Mouse (Mus musculus): ENCODE results near the gene Olfr523. TPM values are rescaled to one million over a fixed set of nuclear protein-coding genes. Genes with fewer than 3 reads are reported as not detected.
"Not testable (repeated sequence)": the region's sequence is repeated elsewhere in the genome, so short reads cannot be mapped to it uniquely, and the experiment has no call there.

The Olfr523 gene
- polyA plus RNA-seq (2015; fragmentation: Nextera tagmentation; extraction: Ambion mirVana) = not detected in 2 replicates

- Histone ChIP-seq H3K4me3 (no peak within 1 kb of the TSS), H3K9ac (no peak within 1 kb of the TSS), H3K27ac (no peak within 1 kb of the TSS), H3K27me3 (no peaks in the 10 kb centered on the region), H3K9me3 (no peaks in the 10 kb centered on the region), H3K4me1 (no peaks in the 10 kb centered on the region), H3K36me3 (no peaks in the 10 kb centered on the region), H3K4me2 (no peak within 1 kb of the TSS)
- ATAC-seq (ENCODE audit: insufficient number of reproducible peaks, low FRiP score, low TSS enrichment, low read depth) = no peak
- WGBS = 19% methylated on average over 1 of the region's 1 CpGs
Observed at GRCm38 (mm10) chr7:140172936-140173335, at the start of gene Olfr523. Gene Olfr523, plus strand, starts transcription at chr7:140173217.

DNA sequence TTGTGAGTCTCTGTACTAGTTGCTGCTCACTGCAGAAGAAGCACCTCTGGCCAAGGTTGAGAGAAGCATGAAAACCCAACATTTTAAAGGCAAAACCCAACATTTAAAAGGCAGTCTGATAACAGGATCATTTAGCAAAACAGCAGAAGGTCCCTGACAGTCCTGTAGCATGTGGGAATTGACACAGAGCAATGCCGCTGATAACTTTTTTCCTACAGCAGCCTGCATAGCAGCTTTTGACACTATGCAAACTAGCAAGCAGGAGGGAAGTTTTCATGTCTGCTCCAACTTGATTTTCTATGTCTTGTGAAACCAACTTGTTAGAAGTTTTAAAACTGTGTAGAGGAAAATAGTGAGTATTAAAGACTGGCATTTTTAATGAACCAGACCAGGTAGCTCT, 48.6 kb upstream of the Olfr523 start:
- H3K27ac ChIP-seq = no peak overlapping the region
- no peak overlapping the region for H3K4me2 ChIP-seq
- H3K4me1 ChIP-seq = peaks cover 15% of the 10 kb centered on the region
- no peaks in the 10 kb centered on the region for H3K9me3 ChIP-seq
- ATAC-seq (ENCODE audit: insufficient number of reproducible peaks, low FRiP score, low TSS enrichment, low read depth) = no peak
- WGBS = 84% methylated on average over 1 of the region's 1 CpGs
- peaks cover 3% of the 10 kb centered on the region; the same call in 1 of the 2 replicates for H3K36me3 ChIP-seq
- H3K9ac ChIP-seq = no peak overlapping the region
- no peak overlapping the region for H3K4me3 ChIP-seq
- no peaks in the 10 kb centered on the region for H3K27me3 ChIP-seq

DNA sequence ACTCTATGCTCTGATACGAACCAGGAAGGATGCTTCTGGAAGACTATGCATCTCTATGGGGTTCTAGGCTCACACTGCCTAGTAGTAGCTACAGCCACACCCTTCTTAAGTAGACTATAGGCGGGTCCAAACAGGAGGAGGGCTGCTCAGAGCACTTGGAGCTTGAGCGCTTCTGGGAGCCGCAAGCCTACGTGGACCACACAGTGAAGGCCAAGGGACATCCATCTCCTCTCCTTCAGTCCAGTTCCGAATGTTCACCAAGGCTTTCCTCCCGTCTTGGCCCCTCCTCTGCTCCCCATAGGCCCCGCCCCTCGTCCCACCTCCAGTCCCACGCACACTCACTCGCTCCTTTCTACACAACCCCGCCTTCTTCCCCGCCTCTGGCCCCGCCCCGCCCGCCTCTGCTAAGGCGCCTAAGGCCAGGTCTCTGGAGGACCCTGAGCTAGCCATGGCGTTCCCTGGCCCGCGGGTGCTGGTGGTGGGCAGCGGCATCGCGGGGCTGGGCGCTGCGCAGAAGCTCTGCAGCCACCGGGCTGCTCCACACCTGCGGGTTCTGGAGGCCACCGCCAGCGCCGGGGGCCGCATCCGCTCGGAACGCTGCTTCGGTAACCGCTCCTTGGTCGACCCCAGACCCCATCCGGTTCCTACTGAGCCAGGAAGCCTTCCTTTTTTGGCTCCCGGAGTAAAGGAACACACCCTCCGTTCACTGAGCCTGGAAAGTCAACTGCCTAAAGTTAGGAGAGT, 47.6 kb upstream of the Olfr523 start:
- Histone ChIP-seq H3K4me1 (peaks cover 15% of the 10 kb centered on the region), H3K27ac (peak overlapping the region; percentile 43; the same call in 1 of the 2 replicates), H3K27me3 (no peaks in the 10 kb centered on the region), H3K4me2 (peak overlapping the region; percentile 55), H3K4me3 (peak overlapping the region; percentile 62), H3K9me3 (no peaks in the 10 kb centered on the region), H3K36me3 (peaks cover 13% of the 10 kb centered on the region), H3K9ac (peak overlapping the region; percentile 58)
- WGBS = 2% methylated on average over 40 of the region's 40 CpGs
- ATAC-seq (ENCODE audit: insufficient number of reproducible peaks, low FRiP score, low TSS enrichment, low read depth) = peak; percentile 92

GRCm38 (mm10) chr7:140126022-140126350, 47.0 kb upstream of the Olfr523 start:
- Histone ChIP-seq H3K27ac (peak overlapping the region; percentile 43; the same call in 1 of the 2 replicates), H3K36me3 (peaks cover 18% of the 10 kb centered on the region), H3K4me3 (peak overlapping the region; percentile 62), H3K9ac (peak overlapping the region; percentile 58), H3K4me1 (peaks cover 15% of the 10 kb centered on the region), H3K4me2 (peak overlapping the region; percentile 55), H3K27me3 (no peaks in the 10 kb centered on the region), H3K9me3 (no peaks in the 10 kb centered on the region)
- 3% methylated on average over 5 of the region's 5 CpGs for WGBS
- ATAC-seq (ENCODE audit: insufficient number of reproducible peaks, low FRiP score, low TSS enrichment, low read depth) = peak; percentile 27; the same call in 1 of the 2 replicates

GRCm38 (mm10) chr7:140126934-140127333, 46.1 kb upstream of the Olfr523 start:
- 77% methylated on average over 3 of the region's 3 CpGs for WGBS
- no peaks in the 10 kb centered on the region for H3K9me3 ChIP-seq

DNA sequence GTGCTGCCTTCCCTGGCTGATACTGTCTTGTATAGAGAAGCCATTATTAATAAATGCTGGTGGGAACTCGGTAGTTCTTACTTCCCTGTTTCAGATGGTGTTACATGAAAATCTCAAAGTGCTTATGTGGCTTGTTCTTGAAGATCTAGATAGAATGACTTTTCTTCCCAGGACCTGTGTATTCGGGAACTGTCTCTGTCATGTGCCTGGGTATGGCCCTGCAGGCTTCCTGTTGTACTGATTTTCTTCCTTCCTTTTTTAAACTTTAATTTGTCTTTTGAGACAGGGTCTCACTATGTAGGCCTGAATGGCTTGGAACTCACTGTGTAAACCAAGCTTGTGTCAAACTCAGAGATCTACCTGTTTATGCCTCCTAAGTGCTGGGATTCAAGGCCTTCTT, 45.1 kb upstream of the Olfr523 start:
- Histone ChIP-seq H3K9me3 (no peaks in the 10 kb centered on the region), H3K9ac (no peak overlapping the region), H3K4me1 (peaks cover 15% of the 10 kb centered on the region), H3K4me3 (no peak overlapping the region), H3K27ac (no peak overlapping the region), H3K4me2 (no peak overlapping the region), H3K36me3 (peaks cover 26% of the 10 kb centered on the region), H3K27me3 (no peaks in the 10 kb centered on the region)
- WGBS = 86% methylated on average over 2 of the region's 2 CpGs
- no peak for ATAC-seq (ENCODE audit: insufficient number of reproducible peaks, low FRiP score, low TSS enrichment, low read depth)

More at GRCm38 (mm10) chr7:140126934-140127333, 46.1 kb upstream of the Olfr523 start:
- Histone ChIP-seq H3K4me3 (no peak overlapping the region), H3K36me3 (peaks cover 24% of the 10 kb centered on the region), H3K27ac (no peak overlapping the region), H3K4me2 (no peak overlapping the region), H3K4me1 (peaks cover 15% of the 10 kb centered on the region), H3K27me3 (no peaks in the 10 kb centered on the region), H3K9ac (no peak overlapping the region)
- no peak for ATAC-seq (ENCODE audit: insufficient number of reproducible peaks, low FRiP score, low TSS enrichment, low read depth)

DNA sequence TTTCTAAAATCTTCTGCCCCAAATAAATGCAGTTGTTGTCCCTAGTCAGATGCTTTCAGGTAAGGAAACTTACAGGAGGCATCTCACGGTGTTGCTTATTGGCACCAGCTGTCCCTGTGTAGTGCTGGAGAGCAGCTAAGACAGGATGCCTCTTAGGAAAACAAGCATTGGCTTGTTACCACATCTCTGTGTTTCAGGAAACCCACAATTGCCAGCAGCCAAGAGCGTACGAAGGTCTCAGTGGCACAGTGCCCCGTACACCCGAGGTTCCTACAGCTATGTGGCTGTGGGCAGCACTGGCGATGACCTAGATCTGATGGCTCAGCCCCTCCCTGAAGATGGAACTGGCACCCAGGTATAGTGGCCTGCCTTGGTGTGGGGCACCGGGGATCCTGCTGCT, 40.8 kb upstream of the Olfr523 start:
- H3K36me3 ChIP-seq = peaks cover 43% of the 10 kb centered on the region
- WGBS = 95% methylated on average over 7 of the region's 7 CpGs
- H3K27me3 ChIP-seq; H3K4me1 ChIP-seq; H3K9ac ChIP-seq; H3K4me2 ChIP-seq; H3K9me3 ChIP-seq; ATAC-seq (ENCODE audit: insufficient number of reproducible peaks, low FRiP score, low TSS enrichment, low read depth); H3K4me3 ChIP-seq; H3K27ac ChIP-seq: not testable (repeated sequence)

GRCm38 (mm10) chr7:140134033-140134432, 39.0 kb upstream of the Olfr523 start:
- not testable (repeated sequence) for H3K4me3 ChIP-seq; H3K27ac ChIP-seq; H3K4me2 ChIP-seq; ATAC-seq (ENCODE audit: insufficient number of reproducible peaks, low FRiP score, low TSS enrichment, low read depth); H3K4me1 ChIP-seq; H3K9ac ChIP-seq; H3K9me3 ChIP-seq; H3K27me3 ChIP-seq
- H3K36me3 ChIP-seq = peaks cover 43% of the 10 kb centered on the region
- WGBS = 88% methylated on average over 7 of the region's 7 CpGs

GRCm38 (mm10) chr7:140135106-140135770, 37.8 kb upstream of the Olfr523 start:
- H3K4me1 ChIP-seq = peaks cover 6% of the 10 kb centered on the region
- H3K4me2 ChIP-seq = no peak overlapping the region
- no peak overlapping the region for H3K9ac ChIP-seq
- no peaks in the 10 kb centered on the region for H3K9me3 ChIP-seq
- WGBS = 86% methylated on average over 5 of the region's 5 CpGs
- no peak for ATAC-seq (ENCODE audit: insufficient number of reproducible peaks, low FRiP score, low TSS enrichment, low read depth)
- no peak overlapping the region for H3K4me3 ChIP-seq
- H3K27ac ChIP-seq = no peak overlapping the region
- H3K36me3 ChIP-seq = peaks cover 32% of the 10 kb centered on the region
- no peaks in the 10 kb centered on the region for H3K27me3 ChIP-seq

- H3K27ac ChIP-seq = peak within 1 kb of the TSS; percentile 83
- peak within 1 kb of the TSS; percentile 93 for H3K4me3 ChIP-seq
- peak; percentile 93 for ATAC-seq (ENCODE audit: insufficient number of reproducible peaks, low FRiP score, low TSS enrichment, low read depth)
- no peaks in the 10 kb centered on the region for H3K9me3 ChIP-seq
- 2% methylated on average over 39 of the region's 39 CpGs for WGBS
- no peaks in the 10 kb centered on the region for H3K27me3 ChIP-seq
- peak within 1 kb of the TSS; percentile 90 for H3K4me2 ChIP-seq
- H3K36me3 ChIP-seq = peaks cover 17% of the 10 kb centered on the region
- peak within 1 kb of the TSS; percentile 95 for H3K9ac ChIP-seq
- H3K4me1 ChIP-seq = peaks cover 6% of the 10 kb centered on the region
Observed at GRCm38 (mm10) chr7:140137135-140138020, 35.6 kb upstream of the Olfr523 start, which contains the start of gene Mtg1. Gene Mtg1, plus strand, starts transcription at chr7:140137564.

DNA sequence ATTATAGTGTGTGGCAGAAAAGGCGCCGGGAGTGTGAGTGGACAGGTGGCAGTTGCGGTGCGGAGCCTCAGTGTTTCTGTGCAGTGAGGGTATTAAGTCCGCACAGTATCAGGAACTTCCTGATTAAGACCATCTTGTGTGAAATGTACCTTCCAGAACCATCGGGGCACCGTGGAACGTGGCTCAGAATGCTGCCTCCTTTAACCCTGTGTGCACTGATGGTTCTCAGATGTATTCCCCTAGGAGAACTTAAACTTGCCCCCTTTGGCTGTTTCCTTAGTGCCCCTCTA, 35.1 kb upstream of the Olfr523 start:
- H3K36me3 ChIP-seq = peaks cover 17% of the 10 kb centered on the region
- H3K27me3 ChIP-seq = no peaks in the 10 kb centered on the region
- H3K27ac ChIP-seq = peak overlapping the region; percentile 83
- 0% methylated on average over 8 of the region's 8 CpGs for WGBS
- ATAC-seq (ENCODE audit: insufficient number of reproducible peaks, low FRiP score, low TSS enrichment, low read depth) = no peak
- H3K9me3 ChIP-seq = no peaks in the 10 kb centered on the region
- peak overlapping the region; percentile 93 for H3K4me3 ChIP-seq
- H3K4me2 ChIP-seq = peak overlapping the region; percentile 90
- H3K9ac ChIP-seq = peak overlapping the region; percentile 95
- H3K4me1 ChIP-seq = peaks cover 6% of the 10 kb centered on the region
